Mouse (Mus musculus): ENCODE results near the gene Olfr855. TPM values are rescaled to one million over a fixed set of nuclear protein-coding genes. Genes with fewer than 3 reads are reported as not detected.

Gene Olfr855
- polyA plus RNA-seq (2016; fragmentation: Nextera tagmentation; extraction: Ambion mirVana): not detected in 2 replicates

DNA sequence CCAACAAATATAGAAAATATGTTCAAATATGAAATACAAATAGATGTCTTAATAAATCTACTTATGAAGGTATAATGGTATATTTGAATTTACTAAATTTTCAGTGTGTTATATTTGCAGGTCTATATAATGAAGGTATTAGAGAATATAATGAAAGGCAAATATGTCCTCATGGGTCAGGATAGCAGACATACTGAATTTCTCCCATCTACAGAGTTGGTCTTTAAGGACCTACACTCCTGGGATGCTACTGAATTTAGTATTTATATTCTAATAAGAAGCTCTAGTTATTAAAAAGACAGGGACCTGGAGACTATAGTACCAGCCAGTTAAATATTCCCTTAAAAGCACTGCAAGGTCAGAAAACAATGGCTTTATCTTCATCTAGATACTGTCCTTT lies at the start of gene Olfr855:
Gene Olfr855 (plus strand): TSS at position 301 of the 400 bp plus-strand sequence.
- no peaks in the 10 kb centered on the region for H3K36me3 ChIP-seq
- no peak for ATAC-seq (ENCODE audit: low FRiP score)
- H3K4me3 ChIP-seq: no peak within 1 kb of the TSS
- no peak within 1 kb of the TSS for H3K9ac ChIP-seq
- H3K4me1 ChIP-seq: no peaks in the 10 kb centered on the region
- H3K27me3 ChIP-seq: no peaks in the 10 kb centered on the region
- H3K4me2 ChIP-seq (replicated peaks): no peak within 1 kb of the TSS
- no peak within 1 kb of the TSS for H3K27ac ChIP-seq
- 0 out of 2 replicates have a peak, but pooled peaks cover 7% of the 10 kb centered on the region for H3K9me3 ChIP-seq (replicated peaks)

- no peak for ATAC-seq (ENCODE audit: low FRiP score)
- Histone ChIP-seq H3K4me1 (no peaks in the 10 kb centered on the region), H3K4me3 (no peak within 1 kb of the TSS), H3K27ac (no peak within 1 kb of the TSS), H3K27me3 (no peaks in the 10 kb centered on the region), H3K4me2 (replicated peaks) (no peak within 1 kb of the TSS), H3K9me3 (replicated peaks) (peaks cover 16% of the 10 kb centered on the region), H3K9ac (no peak within 1 kb of the TSS), H3K36me3 (no peaks in the 10 kb centered on the region)
- 77% methylated on average over 1 of the region's 1 CpGs for WGBS
Observed at GRCm38 (mm10) chr9:19540976-19541375, 41.4 kb upstream of the Olfr855 start, which contains the start of gene Olfr853. Olfr853 (minus strand) TSS chr9:19541076.

- H3K27me3 ChIP-seq: no peaks in the 10 kb centered on the region
- no peak within 1 kb of the TSS for H3K4me3 ChIP-seq
- no peak within 1 kb of the TSS for H3K4me2 ChIP-seq (replicated peaks)
- H3K9me3 ChIP-seq (replicated peaks): no peaks in the 10 kb centered on the region
- 86% methylated on average over 1 of the region's 1 CpGs for WGBS
- no peaks in the 10 kb centered on the region for H3K36me3 ChIP-seq
- no peak within 1 kb of the TSS for H3K9ac ChIP-seq
- no peak for ATAC-seq (ENCODE audit: low FRiP score)
- H3K27ac ChIP-seq: no peak within 1 kb of the TSS
- no peaks in the 10 kb centered on the region for H3K4me1 ChIP-seq
Observed at GRCm38 (mm10) chr9:19567282-19567681, 15.1 kb upstream of the Olfr855 start, which contains the start of gene Olfr854. Olfr854 (minus strand) TSS chr9:19567382.

GRCm38 (mm10) chr9:19621297-19621696 lies 38.9 kb downstream of the Olfr855 start:
- Histone ChIP-seq H3K9me3 (replicated peaks) (no peaks in the 10 kb centered on the region), H3K36me3 (peaks cover 11% of the 10 kb centered on the region), H3K9ac (no peak overlapping the region), H3K4me2 (replicated peaks) (0 out of 2 replicates have a peak overlapping the region, but pooled peaks have one; percentile 8), H3K27ac (no peak overlapping the region), H3K4me3 (no peak overlapping the region), H3K27me3 (no peaks in the 10 kb centered on the region), H3K4me1 (no peaks in the 10 kb centered on the region)
- 94% methylated on average over 3 of the region's 3 CpGs for WGBS
- ATAC-seq (ENCODE audit: low FRiP score): peak; percentile 7; the same call in 1 of the 2 replicates

DNA sequence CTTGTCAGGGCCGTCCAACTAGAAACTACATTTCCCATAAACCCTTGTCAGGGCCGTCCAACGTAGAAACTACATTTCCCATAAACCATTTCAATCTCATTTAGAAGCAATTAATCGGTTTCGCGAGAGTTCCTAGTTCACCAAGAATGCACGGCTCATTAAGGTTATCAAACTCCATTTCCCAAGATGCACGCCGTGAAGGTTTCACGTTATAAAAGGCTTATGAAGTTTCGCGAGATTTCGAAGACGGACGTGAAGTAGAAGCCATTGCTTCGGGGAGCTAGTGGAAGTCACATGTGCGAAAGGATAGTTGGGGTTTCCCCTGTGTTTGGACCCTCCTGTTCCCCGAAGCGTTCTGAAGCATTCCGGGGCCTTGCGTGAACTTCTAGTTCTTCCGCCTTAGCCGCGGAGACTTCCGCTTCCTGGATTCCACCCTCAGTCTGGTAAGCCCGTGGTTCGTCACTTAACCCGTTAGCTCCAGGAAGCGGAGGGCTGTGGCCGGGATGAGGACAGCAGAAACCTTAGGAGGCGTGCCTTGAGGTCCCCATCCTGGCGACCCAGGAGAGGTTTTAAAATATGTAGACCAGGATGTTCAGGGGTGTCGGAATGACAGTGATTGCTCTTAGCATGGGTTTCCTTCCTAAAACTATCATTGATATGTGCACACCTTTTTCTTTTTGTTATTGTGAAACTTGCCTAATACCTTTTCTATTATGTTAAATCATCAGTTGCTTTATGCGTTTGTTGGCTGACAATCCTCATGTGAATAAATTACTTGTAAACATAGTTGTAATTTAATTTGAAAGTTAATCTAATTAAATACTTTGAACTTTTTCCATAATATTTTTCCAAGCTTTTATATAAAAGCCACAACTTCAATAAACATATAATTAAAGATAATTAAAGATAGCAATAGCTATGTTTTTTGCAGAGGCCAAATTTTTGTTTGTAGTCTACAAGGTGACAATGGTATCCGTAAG lies 39.7 kb downstream of the Olfr855 start, which contains the start of gene Zfp317:
Gene Zfp317 (plus strand): TSS at position 260 of the 980 bp plus-strand sequence.
- Histone ChIP-seq H3K27me3 (no peaks in the 10 kb centered on the region), H3K4me3 (peak within 1 kb of the TSS; percentile 51), H3K36me3 (peaks cover 13% of the 10 kb centered on the region), H3K27ac (peak within 1 kb of the TSS; percentile 83), H3K9me3 (replicated peaks) (no peaks in the 10 kb centered on the region), H3K4me2 (replicated peaks) (peak within 1 kb of the TSS; percentile 48), H3K4me1 (no peaks in the 10 kb centered on the region), H3K9ac (peak within 1 kb of the TSS; percentile 62)
- ATAC-seq (ENCODE audit: low FRiP score): peak; percentile 97
- WGBS: 2% methylated on average over 35 of the region's 35 CpGs

DNA sequence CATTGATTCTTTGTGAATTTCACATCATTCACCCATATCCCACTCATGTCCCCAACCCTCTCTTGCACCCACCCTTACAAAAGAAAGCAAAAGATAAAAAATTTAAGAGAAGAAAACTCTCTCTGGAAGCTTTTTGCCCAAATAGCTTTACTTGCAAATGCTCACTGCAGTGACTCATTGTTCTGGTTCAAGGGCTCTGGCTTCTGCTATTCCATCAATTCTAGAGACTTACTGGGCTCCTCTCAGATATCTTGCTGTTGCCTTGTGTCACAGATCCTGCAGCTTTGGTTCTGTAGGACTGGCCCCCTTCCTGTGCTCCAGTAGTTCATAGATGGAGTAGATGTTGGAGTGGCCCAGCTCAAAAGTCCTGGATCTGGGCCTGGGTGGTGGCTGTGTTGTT lies 47.2 kb downstream of the Olfr855 start:
- H3K9me3 ChIP-seq (replicated peaks): no peaks in the 10 kb centered on the region
- H3K27ac ChIP-seq: no peak overlapping the region
- no peaks in the 10 kb centered on the region for H3K4me1 ChIP-seq
- no peak for ATAC-seq (ENCODE audit: low FRiP score)
- H3K36me3 ChIP-seq: peaks cover 24% of the 10 kb centered on the region
- H3K9ac ChIP-seq: no peak overlapping the region
- no peak overlapping the region for H3K4me2 ChIP-seq (replicated peaks)
- no peaks in the 10 kb centered on the region for H3K27me3 ChIP-seq
- no peak overlapping the region for H3K4me3 ChIP-seq

Other genes with a start within 250 kb of the Olfr855 start
- gene Olfr845, start 246.2 kb upstream of the Olfr855 start, polyA plus RNA-seq (2016; fragmentation: Nextera tagmentation; extraction: Ambion mirVana): not detected in 2 replicates
- gene Olfr846, start 218.6 kb upstream of the Olfr855 start, polyA plus RNA-seq (2016; fragmentation: Nextera tagmentation; extraction: Ambion mirVana): not detected in 2 replicates
- not detected in 2 replicates for gene Olfr847, start 203.9 kb upstream of the Olfr855 start, polyA plus RNA-seq (2016; fragmentation: Nextera tagmentation; extraction: Ambion mirVana)
- not detected in 2 replicates for gene Olfr849, start 142.4 kb upstream of the Olfr855 start, polyA plus RNA-seq (2016; fragmentation: Nextera tagmentation; extraction: Ambion mirVana)
- not detected in 2 replicates for gene Olfr850, start 104.4 kb upstream of the Olfr855 start, polyA plus RNA-seq (2016; fragmentation: Nextera tagmentation; extraction: Ambion mirVana)
- gene Olfr851, start 89.3 kb upstream of the Olfr855 start, polyA plus RNA-seq (2016; fragmentation: Nextera tagmentation; extraction: Ambion mirVana): not detected in 2 replicates
- gene Olfr853, start 41.5 kb upstream of the Olfr855 start, polyA plus RNA-seq (2016; fragmentation: Nextera tagmentation; extraction: Ambion mirVana): not detected in 2 replicates
- not detected in 2 replicates for gene Olfr854, start 15.2 kb upstream of the Olfr855 start, polyA plus RNA-seq (2016; fragmentation: Nextera tagmentation; extraction: Ambion mirVana)
- 40.0 and 41.0 TPM in 2 replicates for gene Zfp317, start 39.5 kb downstream of the Olfr855 start, polyA plus RNA-seq (2016; fragmentation: Nextera tagmentation; extraction: Ambion mirVana)
- not detected in 2 replicates for gene Olfr857, start 126.8 kb downstream of the Olfr855 start, polyA plus RNA-seq (2016; fragmentation: Nextera tagmentation; extraction: Ambion mirVana)
- not detected in 2 replicates for gene Olfr58, start 197.7 kb downstream of the Olfr855 start, polyA plus RNA-seq (2016; fragmentation: Nextera tagmentation; extraction: Ambion mirVana)
- gene Olfr859, start 222.3 kb downstream of the Olfr855 start, polyA plus RNA-seq (2016; fragmentation: Nextera tagmentation; extraction: Ambion mirVana): not detected in 2 replicates

Measured in hindbrain, embryonic 12.5 days (tissue).